Mouse (Mus musculus): Measurements from ENCODE around the gene Smarcd3. TPM values are rescaled to one million over a fixed set of nuclear protein-coding genes. Genes with fewer than 3 reads are reported as not detected.

Smarcd3 gene
- polyA plus RNA-seq, 1 experiment from 2014 or later, result 90.6 TPM

MicroRNAs encoded within 50 kb of the gene (microRNA counts, 519-probe panel; counts per million panel counts)
- microRNA mmu-miR-671-3p (342 counts per million, percentile 67 among the panel's probes with 10 or more counts), microRNA mmu-miR-671-5p (342 counts per million, percentile 67 among the panel's probes with 10 or more counts)

Small RNAs within 50 kb of the gene (microRNA-seq; reads per million reads assigned to microRNA genes)
- 310 reads per million, percentile 66 among the genes with 10 or more reads in this experiment for gene Mir671

Other genes starting within 250 kb of the Smarcd3 start
- 0.34 and 0.35 TPM in 2 replicates for gene Atg9b, start 232.3 kb downstream of the Smarcd3 start, polyA plus RNA-seq (2016; fragmentation: Nextera tagmentation; extraction: Ambion mirVana)
- 45.9 and 52.7 TPM in 2 replicates for gene Abcb8, start 230.7 kb downstream of the Smarcd3 start, polyA plus RNA-seq (2016; fragmentation: Nextera tagmentation; extraction: Ambion mirVana)
- gene Asic3, start 211.0 kb downstream of the Smarcd3 start, polyA plus RNA-seq (2016; fragmentation: Nextera tagmentation; extraction: Ambion mirVana), result 1.0 and 1.4 TPM in 2 replicates
- 75.4 and 79.2 TPM in 2 replicates for gene Cdk5, start 200.9 kb downstream of the Smarcd3 start, polyA plus RNA-seq (2016; fragmentation: Nextera tagmentation; extraction: Ambion mirVana)
- gene Slc4a2, start 200.6 kb downstream of the Smarcd3 start, polyA plus RNA-seq (2016; fragmentation: Nextera tagmentation; extraction: Ambion mirVana), result 23.0 and 24.3 TPM in 2 replicates
- 114 TPM in 2 replicates for gene Fastk, start 179.1 kb downstream of the Smarcd3 start, polyA plus RNA-seq (2016; fragmentation: Nextera tagmentation; extraction: Ambion mirVana)
- 35.3 and 40.0 TPM in 2 replicates for gene Tmub1, start 176.6 kb downstream of the Smarcd3 start, polyA plus RNA-seq (2016; fragmentation: Nextera tagmentation; extraction: Ambion mirVana)
- gene Agap3, start 172.2 kb downstream of the Smarcd3 start, polyA plus RNA-seq (2016; fragmentation: Nextera tagmentation; extraction: Ambion mirVana), result 109 and 113 TPM in 2 replicates
- 11.0 and 12.0 TPM in 2 replicates for gene Gbx1, start 97.2 kb downstream of the Smarcd3 start, polyA plus RNA-seq (2016; fragmentation: Nextera tagmentation; extraction: Ambion mirVana)
- 0.37 and 0.82 TPM in 2 replicates for gene Asb10, start 83.4 kb downstream of the Smarcd3 start, polyA plus RNA-seq (2016; fragmentation: Nextera tagmentation; extraction: Ambion mirVana)
- gene 4931409K22Rik, start 67.6 kb downstream of the Smarcd3 start, polyA plus RNA-seq (2016; fragmentation: Nextera tagmentation; extraction: Ambion mirVana), result 0.15 and 0.20 TPM in 2 replicates
- gene Abcf2, start 46.9 kb downstream of the Smarcd3 start, polyA plus RNA-seq (2016; fragmentation: Nextera tagmentation; extraction: Ambion mirVana), result 114 and 123 TPM in 2 replicates
- gene Chpf2, start 37.7 kb downstream of the Smarcd3 start, polyA plus RNA-seq (2016; fragmentation: Nextera tagmentation; extraction: Ambion mirVana), result 19.8 and 21.6 TPM in 2 replicates
- gene Nub1, start 61.1 kb upstream of the Smarcd3 start, polyA plus RNA-seq (2016; fragmentation: Nextera tagmentation; extraction: Ambion mirVana), result 39.8 and 44.2 TPM in 2 replicates
- 8.7 and 8.8 TPM in 2 replicates for gene Wdr86, start 106.3 kb upstream of the Smarcd3 start, polyA plus RNA-seq (2016; fragmentation: Nextera tagmentation; extraction: Ambion mirVana)
- gene Crygn, start 133.6 kb upstream of the Smarcd3 start, polyA plus RNA-seq (2016; fragmentation: Nextera tagmentation; extraction: Ambion mirVana), result 1.9 TPM in 1 of 2 replicates, not detected in the other
- 181 and 183 TPM in 2 replicates for gene Rheb, start 218.2 kb upstream of the Smarcd3 start, polyA plus RNA-seq (2016; fragmentation: Nextera tagmentation; extraction: Ambion mirVana)

Data from neural tube, embryonic 12.5 days (tissue).